Mouse (Mus musculus) gastrocnemius, postnatal 36 days (tissue): ENCODE data around the gene Sbds. TPM values are rescaled to one million over a fixed set of nuclear protein-coding genes. Genes with fewer than 3 reads are reported as not detected.
"Not testable (repeated sequence)": the region's sequence is repeated elsewhere in the genome, so short reads cannot be mapped to it uniquely, and the experiment has no call there.

ENCODE experiments used
- DNase-seq, 2 experiments: peaks; one replicate each; pipeline ENCODE4 v3.0.0; 2022
- intact Hi-C: fragments of 180-260 bp; cut with DNase I; formaldehyde crosslinking; loops from one replicate; pipeline ENCODE4 v1.15.1; 2025
- total RNA-seq, 2 experiments: library from RNA; stranded (reverse); gene quantifications; 2 replicates each; pipeline ENCODE4 v1.2.3; 2021

The Sbds gene
- total RNA-seq, 2 experiments from 2014 or later, result 24.1 to 24.6 TPM

DNA sequence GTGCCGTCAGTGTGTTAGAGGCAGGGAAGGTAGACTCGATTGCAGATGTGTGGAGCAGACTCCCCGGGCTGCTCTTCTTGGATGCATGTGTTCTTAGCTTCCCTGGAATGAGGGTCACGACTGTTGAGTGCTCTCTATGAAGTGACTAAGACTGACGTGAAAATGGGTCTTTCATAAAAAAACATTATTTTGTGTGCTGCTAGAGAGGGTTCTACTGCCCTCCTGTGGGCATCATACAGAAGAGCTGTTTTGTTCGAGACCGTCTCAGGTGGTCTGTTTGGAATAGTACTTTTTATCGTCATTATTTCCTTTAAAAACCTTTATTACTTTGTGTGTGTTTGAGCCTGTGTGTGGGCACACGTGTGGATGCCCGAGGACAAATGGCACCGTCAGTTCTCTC lies 8.1 kb upstream of the Sbds start:
- no peak for DNase-seq
- intact Hi-C loops, result no loop called here

DNA sequence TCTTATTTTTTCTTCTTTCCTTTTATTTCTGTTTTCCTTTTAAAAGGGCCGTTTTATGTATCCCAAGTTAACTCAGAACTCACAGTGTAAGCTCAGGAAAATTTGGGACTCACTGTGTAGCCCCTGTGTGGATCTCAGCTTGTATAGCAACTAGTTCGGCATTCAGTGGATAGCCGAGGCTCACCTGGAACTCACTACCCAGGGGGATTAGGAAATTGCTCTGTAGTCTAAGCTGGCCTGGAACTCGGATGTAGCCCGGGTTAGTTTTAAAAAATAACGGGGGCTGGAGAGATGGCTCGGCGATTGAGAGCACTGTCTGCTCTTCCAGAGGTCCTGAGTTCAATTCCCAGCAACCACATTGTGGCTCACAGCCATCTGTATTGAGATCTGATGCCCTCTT lies 2.0 kb upstream of the Sbds start:
- intact Hi-C loops, result no loop called here
- DNase-seq, result no peak

DNA sequence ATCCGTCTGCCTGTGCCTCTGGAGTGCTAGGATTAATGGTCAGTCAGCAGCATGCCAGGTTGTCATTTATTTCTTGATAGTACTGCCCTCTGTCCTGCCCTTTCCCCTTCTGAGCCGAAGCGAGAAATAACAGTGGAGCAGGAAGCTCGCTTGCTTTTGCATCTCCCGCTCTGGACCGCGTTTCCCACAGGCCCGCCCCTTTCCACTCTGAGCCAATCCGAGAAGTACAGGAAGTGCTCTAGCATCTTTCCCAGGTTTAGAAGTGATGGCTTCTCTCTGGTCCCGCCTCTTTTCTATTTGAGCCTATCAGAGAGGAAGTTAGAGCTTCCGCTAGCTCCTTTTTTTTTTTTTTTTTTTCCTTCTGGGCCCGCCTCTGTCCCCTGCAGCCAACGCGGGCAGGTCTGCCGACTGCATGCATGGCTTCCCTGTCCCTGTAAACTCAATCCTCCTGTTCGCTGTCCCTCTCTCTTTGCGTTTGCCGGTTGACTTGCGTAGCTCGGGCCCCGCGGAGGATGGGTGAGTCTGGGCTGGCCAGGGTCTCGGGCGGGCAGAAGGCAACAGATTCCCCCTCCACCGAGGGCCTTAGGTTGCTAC lies 1.4 kb upstream of the Sbds start:
- intact Hi-C loops, result no loop called here
- DNase-seq, result peak; percentile 90 to 95

DNA sequence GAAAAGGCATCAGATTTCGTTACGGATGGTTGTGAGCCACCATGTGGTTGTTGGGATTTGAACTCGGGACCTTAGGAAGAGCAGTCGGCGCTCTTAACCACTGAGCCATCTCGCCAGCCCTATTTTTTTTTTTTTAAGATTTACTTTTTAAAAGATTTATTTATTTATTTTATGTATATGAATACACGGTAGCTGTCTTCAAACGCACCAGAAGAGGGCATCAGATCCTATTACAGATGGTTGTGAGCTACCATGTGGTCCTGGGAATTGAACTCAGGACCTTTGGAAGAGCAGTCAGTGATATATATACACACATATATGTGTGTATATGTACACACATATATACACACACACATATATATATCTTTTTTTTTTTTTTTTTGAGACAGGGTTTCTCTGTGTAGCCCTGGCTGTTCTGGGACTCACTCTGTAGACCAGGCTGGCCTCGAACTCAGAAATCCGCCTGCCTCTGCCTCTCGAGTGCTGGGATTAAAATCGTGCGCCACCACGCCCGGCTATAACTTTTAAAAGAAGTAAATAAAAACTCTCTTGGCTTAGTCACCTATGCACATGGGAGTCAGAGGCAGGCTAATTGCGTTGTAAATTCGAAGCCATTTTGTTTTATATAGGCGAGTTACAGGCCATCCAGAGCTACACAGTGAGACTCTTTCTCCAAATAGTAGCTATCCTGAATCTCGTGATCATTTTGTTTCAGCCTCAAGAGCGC lies 632 bp upstream of the Sbds start:
- DNase-seq, intact Hi-C loops: not testable (repeated sequence)

DNA sequence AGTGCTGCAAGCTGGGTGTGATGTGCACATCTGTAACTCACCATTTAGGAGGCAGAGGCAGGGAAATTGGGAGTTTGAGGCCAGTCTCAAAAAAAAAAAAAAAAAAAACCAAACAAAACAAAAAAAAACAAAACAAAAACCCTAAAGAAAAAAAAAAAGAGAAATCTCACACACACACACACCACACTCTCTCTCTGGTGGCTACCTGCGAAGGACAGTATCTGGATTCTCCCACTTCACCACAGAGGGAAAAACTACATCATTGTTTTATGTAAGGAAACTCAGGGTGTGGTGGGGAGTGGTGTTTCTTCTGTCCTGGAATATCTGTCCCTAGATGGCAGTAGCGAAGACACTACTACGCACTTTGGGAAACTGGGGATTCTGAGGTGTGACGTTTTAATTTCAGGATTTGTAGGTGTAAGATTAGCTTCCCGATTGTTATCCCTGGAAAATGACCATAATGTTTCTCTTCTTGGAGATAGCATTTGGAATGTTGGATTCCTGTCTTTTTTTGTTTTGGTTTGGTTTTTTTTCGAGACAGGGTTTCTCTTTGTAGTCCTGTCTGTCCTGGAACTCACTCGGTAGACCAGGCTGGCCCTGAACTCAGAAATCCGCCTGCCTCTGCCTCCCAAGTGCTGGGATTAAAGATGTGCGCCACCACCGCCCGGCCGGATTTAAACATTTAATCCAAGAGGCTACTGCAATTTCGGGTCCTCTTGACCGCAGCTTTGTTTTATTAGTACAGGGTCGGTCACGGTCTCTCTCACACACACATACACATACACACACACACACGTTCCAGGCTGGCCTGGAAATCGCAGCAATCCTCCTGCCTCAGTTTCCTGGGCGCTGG lies 940 bp downstream of the Sbds start:
- no peak for DNase-seq
- intact Hi-C loops, result no loop called here

DNA sequence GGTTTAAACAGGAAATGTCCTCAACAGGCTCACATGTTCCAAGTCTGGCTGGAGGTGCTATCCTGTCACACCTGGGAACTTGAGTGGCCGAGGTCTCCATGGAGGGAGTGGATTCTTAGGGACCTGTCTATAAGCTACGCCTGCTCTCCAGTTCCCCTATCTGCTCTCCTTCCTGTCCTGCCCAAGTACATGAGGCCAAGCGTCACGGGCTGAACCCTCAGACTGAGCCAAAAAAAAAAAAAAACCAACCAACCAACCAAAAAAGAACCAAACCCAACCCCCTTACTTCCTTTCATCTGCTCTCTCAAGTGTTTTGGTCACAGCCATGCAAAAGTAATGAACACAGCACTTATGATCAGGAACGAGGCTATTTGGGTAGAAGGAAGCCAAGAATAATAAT lies 7.5 kb downstream of the Sbds start:
- intact Hi-C loops, result no loop called here
- DNase-seq, result no peak

DNA sequence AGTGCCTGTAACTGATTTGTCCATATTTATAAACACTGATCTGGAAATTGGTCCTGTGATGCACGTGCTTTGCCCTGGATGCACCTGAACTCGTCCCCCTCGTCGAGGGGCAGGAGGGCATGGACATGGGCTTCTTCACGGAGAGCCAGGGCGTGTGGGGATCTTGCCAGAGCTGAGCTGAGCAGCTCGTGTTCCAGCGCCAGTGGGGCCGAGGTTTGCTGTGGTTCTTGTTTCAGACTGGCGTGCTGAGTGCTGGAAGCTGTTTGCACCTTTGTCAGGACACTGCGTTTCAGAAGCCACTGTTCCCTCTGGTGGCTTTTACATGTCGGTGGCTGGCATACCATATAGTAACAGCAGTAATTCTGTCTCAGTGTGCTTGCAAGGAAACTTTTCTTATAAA lies 13.9 kb downstream of the Sbds start:
- intact Hi-C loops, result no loop called here
- no peak for DNase-seq

DNA sequence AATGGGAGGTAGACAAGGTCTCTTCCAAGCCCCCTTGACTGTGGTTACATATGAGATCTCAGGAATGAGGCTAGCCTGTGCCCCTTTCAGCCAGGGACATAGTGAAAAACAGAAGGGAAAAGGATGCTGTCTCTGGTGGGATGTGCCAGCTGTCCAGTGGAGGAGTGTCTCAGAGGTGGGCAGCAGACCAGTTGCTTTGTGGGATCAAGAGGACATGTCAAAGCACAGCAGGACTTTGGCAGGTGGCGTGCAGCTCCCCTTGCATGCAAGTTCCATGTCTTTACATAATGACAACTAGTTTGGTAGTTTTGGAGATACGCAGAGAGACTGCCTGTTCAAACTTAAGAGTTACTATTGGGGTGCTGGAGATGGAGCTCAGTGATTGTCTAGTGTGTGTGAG lies 15.5 kb downstream of the Sbds start:
- intact Hi-C loops, result no loop called here

DNA sequence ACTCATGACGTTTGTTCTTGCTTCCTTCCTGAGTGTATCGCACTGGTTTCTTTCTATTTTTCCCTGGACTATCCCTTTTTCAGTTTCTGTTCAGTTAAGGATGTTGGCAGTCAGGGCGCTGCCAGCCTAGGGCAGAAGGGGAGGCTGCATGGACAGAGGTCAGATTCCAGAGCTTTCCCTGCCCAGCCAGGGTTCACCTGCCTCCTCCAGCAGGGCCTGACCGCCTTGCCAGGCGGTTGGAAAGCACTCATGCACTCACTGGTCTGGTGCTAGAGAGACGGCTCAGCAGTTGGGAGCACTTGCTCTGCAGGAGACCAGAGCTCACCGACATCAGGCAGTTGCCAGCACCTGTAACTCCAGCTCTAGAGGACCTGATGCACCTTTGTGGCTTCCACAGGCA lies 16.1 kb downstream of the Sbds start:
- DNase-seq, result no peak
- intact Hi-C loops, result no loop called here

More for the DNA sequence above, 15.5 kb downstream of the Sbds start:
- no peak for DNase-seq

DNA sequence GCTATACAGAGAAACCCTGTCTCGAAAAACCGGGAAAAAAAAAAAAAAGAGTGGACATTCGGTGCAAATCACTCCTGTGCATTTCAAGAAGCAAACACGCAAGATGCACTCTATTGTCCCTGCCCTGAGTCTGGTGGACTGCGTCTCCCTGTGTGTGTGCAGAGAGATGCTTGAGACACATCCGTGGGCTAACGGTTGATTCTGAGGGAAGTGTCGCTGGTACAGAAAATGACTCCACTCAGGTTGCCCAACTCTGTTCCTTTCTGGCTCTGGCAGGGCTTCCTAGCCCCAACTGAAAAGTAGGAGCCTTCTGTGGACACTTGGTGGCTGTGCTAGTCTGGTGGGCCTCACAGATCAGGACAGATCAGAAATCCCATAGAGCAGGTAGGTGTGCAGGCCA lies 19.0 kb downstream of the Sbds start:
- DNase-seq, result no peak
- intact Hi-C loops, result no loop called here

DNA sequence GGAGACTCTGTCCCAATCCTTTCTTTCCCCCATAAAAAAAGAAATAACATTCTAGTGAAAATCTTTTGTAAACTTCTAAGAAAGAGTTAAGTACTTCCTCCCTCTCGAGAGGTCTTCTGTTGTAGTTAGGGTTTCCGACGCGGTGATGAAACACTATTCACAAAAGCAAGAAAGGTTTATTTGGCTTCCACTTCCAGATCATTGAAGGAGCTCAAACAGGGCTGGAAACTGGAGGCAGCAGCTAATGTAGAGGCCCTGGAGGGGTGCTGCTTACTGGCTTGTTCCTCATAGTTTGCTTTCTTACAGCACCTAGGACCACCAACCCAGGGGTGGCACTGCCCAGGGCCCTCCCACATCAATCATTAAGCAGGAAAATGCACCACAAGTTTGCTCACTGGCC lies 27.2 kb downstream of the Sbds start:
- intact Hi-C loops, result no loop called here
- DNase-seq, result no peak

DNA sequence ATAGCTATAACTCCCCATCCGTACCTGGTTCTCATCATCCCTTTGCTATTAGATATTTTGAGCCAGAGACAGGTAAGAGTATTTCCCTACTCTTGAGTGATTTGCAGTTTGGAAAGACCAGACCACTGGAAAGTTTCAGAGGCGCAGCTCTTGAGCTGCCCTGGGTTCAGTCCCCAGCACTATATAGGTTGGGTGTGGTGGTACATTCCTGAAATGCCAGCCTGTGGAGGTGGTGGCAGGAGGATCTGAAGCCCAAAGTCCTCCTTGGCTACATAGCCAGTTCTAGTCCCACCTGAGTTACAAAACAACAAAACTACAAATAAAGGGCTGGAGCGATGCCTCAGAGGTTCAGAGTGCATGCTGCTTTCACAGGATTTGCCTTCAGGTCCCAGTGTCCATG lies 28.5 kb downstream of the Sbds start:
- DNase-seq, result no peak
- intact Hi-C loops, result no loop called here

DNA sequence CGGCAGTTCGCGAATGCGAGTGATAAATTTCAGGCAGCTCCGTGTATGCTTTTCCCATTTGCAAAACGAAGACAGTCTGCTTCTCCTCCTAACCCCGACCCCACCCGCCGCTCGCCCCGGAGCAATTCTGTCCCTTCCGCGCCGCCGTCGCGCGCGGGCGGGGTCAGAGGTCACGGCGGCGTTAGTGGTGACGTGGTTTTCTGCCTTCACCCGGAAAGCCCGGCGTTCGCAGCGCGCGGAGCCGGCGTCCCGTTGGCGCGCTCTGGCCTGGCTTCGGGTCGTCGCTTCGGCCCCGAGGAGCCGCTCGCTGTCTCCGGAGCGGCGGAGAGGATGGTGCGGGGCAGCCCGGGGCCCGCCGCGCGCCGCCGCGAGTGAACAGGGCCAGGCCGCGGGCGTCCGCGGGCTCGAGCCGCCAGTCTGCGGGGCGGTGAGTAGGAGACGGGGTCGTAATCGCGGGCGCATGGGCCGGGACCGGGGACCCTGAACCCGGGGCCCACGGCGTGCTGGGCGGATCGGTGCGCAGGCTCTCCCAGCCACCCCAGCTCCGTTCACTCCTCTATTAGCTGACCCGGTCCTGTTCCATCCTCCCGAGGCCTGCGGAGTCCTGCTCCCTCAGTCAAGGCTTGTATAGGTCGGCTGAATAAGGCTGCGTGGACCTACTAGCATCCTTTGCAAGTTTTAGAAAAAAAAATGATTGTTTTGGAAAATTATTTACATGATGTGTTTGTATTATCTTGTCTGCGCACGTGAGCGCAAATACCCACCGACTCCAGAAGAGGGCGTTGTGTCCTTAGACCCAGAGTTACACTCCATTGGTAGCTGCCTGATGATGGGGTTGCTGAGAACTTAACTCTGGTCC lies 33.0 kb downstream of the Sbds start:
- intact Hi-C loops, result loop anchor here (5.0 kb wide), 1 partner anchor 50 kb away; the partner anchor contains the start of gene Rabgef1
- DNase-seq, result peak; percentile 92 to 95

DNA sequence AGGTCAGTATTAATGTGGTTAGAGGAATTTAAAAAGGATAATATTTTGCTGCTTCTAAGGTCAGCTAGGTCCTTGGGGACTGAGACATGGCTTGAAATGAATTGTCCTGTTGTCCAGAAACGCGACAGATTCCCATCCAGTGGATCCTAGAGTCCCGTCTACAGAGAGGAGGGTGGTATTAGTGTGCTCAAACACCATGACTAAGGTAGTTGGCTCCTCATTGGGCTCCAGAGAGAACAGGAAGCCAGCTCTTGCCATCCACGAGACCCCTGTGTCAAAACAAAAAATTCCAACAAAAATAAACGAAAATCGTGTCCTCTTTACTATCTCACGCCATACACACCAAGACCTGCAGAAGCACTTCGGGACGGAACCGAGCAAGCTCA lies 33.6 kb downstream of the Sbds start:
- intact Hi-C loops, result loop anchor here (5.0 kb wide), 1 partner anchor 49 kb away; the partner anchor contains the start of gene Rabgef1
- DNase-seq, result no peak

DNA sequence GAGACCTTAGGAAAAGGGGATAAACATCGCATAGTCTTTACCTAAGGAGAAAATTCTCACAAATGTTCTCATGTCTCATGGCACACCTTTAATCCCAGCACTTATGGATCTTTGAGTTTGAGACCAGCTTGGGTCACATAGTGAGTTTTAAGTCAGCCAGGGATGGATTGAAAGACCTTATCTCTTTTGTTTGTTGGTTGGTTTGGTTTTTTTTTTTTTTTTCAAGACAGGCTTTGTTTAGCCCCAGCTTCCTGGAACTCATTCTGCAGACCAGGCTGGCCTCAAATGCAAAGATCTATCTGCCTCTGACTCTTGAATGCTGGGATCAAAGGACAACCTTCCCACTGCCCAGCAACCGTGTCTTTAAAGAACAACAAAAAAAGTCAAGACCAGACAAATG lies 34.0 kb downstream of the Sbds start:
- DNase-seq, result no peak
- intact Hi-C loops, result loop anchor here (5.0 kb wide), 1 partner anchor 49 kb away; the partner anchor contains the start of gene Rabgef1

DNA sequence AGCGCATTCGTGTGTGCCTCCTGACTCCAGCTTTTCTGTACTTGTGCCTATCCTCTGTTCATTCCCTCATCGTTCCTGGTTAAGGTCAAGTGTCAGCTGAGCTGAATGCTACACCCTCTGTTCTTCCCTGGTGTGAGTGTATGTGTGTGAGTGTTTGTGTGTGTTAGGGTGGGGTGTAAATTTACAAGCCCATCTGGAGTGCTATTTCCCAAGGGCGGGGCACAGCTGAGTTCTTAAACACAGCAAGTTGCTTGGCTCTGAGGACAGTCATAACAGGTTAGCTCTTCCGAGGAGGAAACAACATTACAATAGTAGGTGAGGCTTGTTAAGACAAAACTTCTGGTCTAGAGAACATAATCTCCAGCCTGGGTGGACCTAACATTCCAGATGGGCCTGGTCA lies 37.0 kb downstream of the Sbds start:
- DNase-seq, result no peak
- intact Hi-C loops, result no loop called here

DNA sequence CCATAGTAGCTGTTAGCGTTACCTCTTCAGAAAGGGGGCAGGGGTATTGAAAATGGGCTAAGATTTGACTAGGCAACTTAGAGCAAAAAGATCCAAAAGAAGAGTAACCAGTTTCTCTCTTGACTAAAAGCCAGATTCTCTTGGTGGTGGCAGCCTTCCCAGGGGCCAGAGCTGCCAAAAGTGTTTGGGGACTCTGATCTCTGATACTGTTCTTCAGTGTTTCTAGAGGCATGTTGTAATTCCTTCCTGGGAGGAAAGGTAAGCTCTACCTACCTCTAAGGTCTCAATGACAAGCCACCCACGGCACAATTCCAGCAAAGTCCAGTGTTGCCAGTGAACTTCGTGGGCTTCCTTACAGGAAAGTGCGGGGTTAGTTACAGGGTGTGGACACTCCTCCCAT lies 37.9 kb downstream of the Sbds start:
- DNase-seq, result no peak
- intact Hi-C loops, result no loop called here

DNA sequence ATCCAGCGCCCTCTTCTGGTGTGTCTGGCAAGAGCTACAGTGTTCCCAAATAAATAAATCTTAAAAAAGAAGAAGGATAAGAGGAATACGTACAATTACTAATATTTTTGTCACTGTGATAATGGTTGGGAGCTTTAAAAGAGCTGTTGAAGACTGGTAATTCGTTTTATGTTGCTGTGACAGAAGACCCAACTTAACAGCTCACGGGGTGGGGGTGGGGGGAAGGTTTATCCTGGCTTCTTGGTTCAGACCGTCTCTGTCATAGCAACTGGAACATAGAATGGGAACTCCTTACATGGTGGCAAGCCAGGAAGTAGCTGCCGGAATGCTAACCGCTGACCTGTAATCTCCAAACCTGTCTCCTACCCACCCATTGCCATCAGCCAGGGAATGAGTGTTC lies 38.5 kb downstream of the Sbds start, which contains the start of gene Tmem248:
Tmem248 (plus strand) TSS at position 301 of the 400 bp plus-strand sequence.
- no peak for DNase-seq
- intact Hi-C loops, result no loop called here

DNA sequence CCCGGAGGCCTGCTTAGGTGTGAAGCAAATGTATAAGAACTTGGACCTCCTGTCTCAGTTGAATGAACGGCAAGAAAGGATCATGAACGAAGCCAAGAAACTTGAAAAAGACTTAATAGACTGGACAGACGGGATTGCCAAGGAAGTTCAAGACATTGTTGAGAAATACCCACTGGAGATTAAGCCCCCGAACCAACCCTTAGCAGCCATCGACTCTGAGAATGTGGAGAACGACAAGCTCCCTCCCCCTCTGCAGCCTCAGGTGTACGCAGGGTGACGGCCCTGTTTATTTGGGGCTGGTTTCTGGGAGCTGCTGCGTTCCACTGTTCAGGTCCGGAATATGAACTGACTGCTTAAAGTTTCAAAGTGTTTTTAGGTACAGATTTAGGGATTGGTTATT lies 42.4 kb downstream of the Sbds start:
- DNase-seq, result no peak
- intact Hi-C loops, result no loop called here

DNA sequence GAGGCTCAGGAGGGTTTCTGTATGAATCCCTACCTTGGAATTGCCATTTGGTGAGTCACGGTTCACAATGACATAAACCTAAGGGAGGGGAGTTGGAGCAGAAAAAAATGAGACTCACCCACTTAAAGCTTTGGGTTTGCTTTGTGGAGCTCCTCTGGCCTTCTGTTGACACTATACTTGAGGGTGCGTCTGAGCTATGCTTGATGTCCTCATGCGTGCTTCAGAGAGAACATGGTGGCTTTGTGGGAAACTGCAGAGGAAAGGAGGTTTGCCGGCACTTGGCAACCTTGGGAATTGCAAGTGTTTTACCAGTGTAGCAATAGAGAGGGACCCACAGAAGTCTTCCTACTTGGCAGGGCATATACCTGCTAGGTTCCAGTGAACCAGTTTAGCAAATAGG lies 48.0 kb downstream of the Sbds start:
- no peak for DNase-seq
- intact Hi-C loops, result no loop called here
